Mouse (Mus musculus): ENCODE measurements around the gene Tfr2. TPM values are rescaled to one million over a fixed set of nuclear protein-coding genes. Genes with fewer than 3 reads are reported as not detected.

Tfr2 gene
- total RNA-seq, 2 experiments from 2014 or later, result 16.7 to 20.2 TPM

GRCm38 (mm10) chr5:137545596-137545995 is 24.0 kb upstream of the Tfr2 start:
- no peak for TF ChIP-seq CTCF (conservative IDR thresholded peaks at IDR 0.05)
- DNase-seq (ENCODE audit: low spot score in 2 of 2), result no peak
- H3K4me3 ChIP-seq, result no peak overlapping the region
- H3K27ac ChIP-seq, result no peak overlapping the region

GRCm38 (mm10) chr5:137549840-137550239 is 19.8 kb upstream of the Tfr2 start:
- no peak overlapping the region for H3K27ac ChIP-seq

GRCm38 (mm10) chr5:137551119-137551518 is 18.5 kb upstream of the Tfr2 start:
- TF ChIP-seq CTCF (conservative IDR thresholded peaks at IDR 0.05), result peak; percentile 73
- H3K4me3 ChIP-seq, result no peak overlapping the region
- H3K27ac ChIP-seq, result no peak overlapping the region
- no peak for DNase-seq (ENCODE audit: low spot score in 2 of 2)

More at GRCm38 (mm10) chr5:137549840-137550239, 19.8 kb upstream of the Tfr2 start:
- TF ChIP-seq CTCF (conservative IDR thresholded peaks at IDR 0.05), result no peak
- H3K4me3 ChIP-seq, result no peak overlapping the region
- no peak for DNase-seq (ENCODE audit: low spot score in 2 of 2)

GRCm38 (mm10) chr5:137553000-137553399 is 16.6 kb upstream of the Tfr2 start:
- H3K4me3 ChIP-seq, result peak overlapping the region; percentile 84
- no peak for DNase-seq (ENCODE audit: low spot score in 2 of 2)
- H3K27ac ChIP-seq, result peak overlapping the region; percentile 91
- TF ChIP-seq CTCF (conservative IDR thresholded peaks at IDR 0.05), result no peak

- no peak for TF ChIP-seq CTCF (conservative IDR thresholded peaks at IDR 0.05)
- Histone ChIP-seq H3K4me3 (peak within 1 kb of the TSS; percentile 84), H3K27ac (peak within 1 kb of the TSS; percentile 91)
- peak; percentile 92 to 93 for DNase-seq (ENCODE audit: low spot score in 2 of 2)
Measured at GRCm38 (mm10) chr5:137553411-137553837, 16.2 kb upstream of the Tfr2 start, which contains the start of gene Actl6b. Gene Actl6b, plus strand, starts transcription at chr5:137553517.

- no peak for TF ChIP-seq CTCF (conservative IDR thresholded peaks at IDR 0.05)
- peak overlapping the region; percentile 84 for H3K4me3 ChIP-seq
- no peak for DNase-seq (ENCODE audit: low spot score in 2 of 2)
- peak overlapping the region; percentile 91 for H3K27ac ChIP-seq
Measured at GRCm38 (mm10) chr5:137553898-137554297, 15.7 kb upstream of the Tfr2 start.

- no peak for TF ChIP-seq CTCF (conservative IDR thresholded peaks at IDR 0.05)
- H3K27ac ChIP-seq, result peak overlapping the region; percentile 18; the same call in 1 of the 2 replicates
- DNase-seq (ENCODE audit: low spot score in 2 of 2), result no peak
- no peak overlapping the region for H3K4me3 ChIP-seq
Measured at GRCm38 (mm10) chr5:137561556-137561955, 8.1 kb upstream of the Tfr2 start.

- H3K4me3 ChIP-seq, result no peak overlapping the region
- peak in 1 of 2 experiments; percentile 61 for DNase-seq (ENCODE audit: low spot score in 2 of 2)
- TF ChIP-seq CTCF (conservative IDR thresholded peaks at IDR 0.05), result no peak
- peak overlapping the region; percentile 67 for H3K27ac ChIP-seq
Measured at GRCm38 (mm10) chr5:137562965-137563364, 6.7 kb upstream of the Tfr2 start.

- DNase-seq (ENCODE audit: low spot score in 2 of 2), result no peak
- Histone ChIP-seq H3K27ac (no peak overlapping the region), H3K4me3 (no peak overlapping the region)
- TF ChIP-seq CTCF (conservative IDR thresholded peaks at IDR 0.05), result no peak
Measured at GRCm38 (mm10) chr5:137565744-137566143, 3.9 kb upstream of the Tfr2 start.

GRCm38 (mm10) chr5:137566416-137566815 is 3.2 kb upstream of the Tfr2 start:
- DNase-seq (ENCODE audit: low spot score in 2 of 2), result no peak
- Histone ChIP-seq H3K4me3 (no peak overlapping the region), H3K27ac (no peak overlapping the region)
- TF ChIP-seq CTCF (conservative IDR thresholded peaks at IDR 0.05), result no peak

- DNase-seq (ENCODE audit: low spot score in 2 of 2), result no peak
- TF ChIP-seq CTCF (conservative IDR thresholded peaks at IDR 0.05), result no peak
Measured at GRCm38 (mm10) chr5:137568223-137568798, 1.3 kb upstream of the Tfr2 start.

GRCm38 (mm10) chr5:137569031-137569430 is 609 bp upstream of the Tfr2 start:
- no peak for DNase-seq (ENCODE audit: low spot score in 2 of 2)
- H3K4me3 ChIP-seq, result no peak overlapping the region
- TF ChIP-seq CTCF (conservative IDR thresholded peaks at IDR 0.05), result no peak
- no peak overlapping the region for H3K27ac ChIP-seq

More at GRCm38 (mm10) chr5:137568223-137568798, 1.3 kb upstream of the Tfr2 start:
- no peak overlapping the region for H3K27ac ChIP-seq
- no peak overlapping the region for H3K4me3 ChIP-seq

GRCm38 (mm10) chr5:137570181-137570580 is 541 bp downstream of the Tfr2 start:
- Histone ChIP-seq H3K4me3 (no peak overlapping the region), H3K27ac (no peak overlapping the region)
- DNase-seq (ENCODE audit: low spot score in 2 of 2), result no peak
- TF ChIP-seq CTCF (conservative IDR thresholded peaks at IDR 0.05), result no peak

Data from layer of hippocampus, adult 2 months (tissue).